Mouse (Mus musculus) liver, adult (tissue): Measurements from ENCODE around the gene Med31.

ENCODE experiments used
- GATA4 ChIP-seq: IDR thresholded peaks from 2 replicates; pipeline ENCODE4 v1.6.1; 2014; ENCODE audit warnings: mild to moderate bottlenecking, low read length; ENCODE audit not compliant: insufficient replicate concordance

The Med31 gene

GRCm38 (mm10) chr11:72163198-72163597, 52.2 kb downstream of the Med31 start:
- TF ChIP-seq GATA4 = no peak
